Mouse (Mus musculus) ES-Bruce4 (cell line): ENCODE measurements around the gene 1700069L16Rik.

Experiments used
- CTCF ChIP-seq: IDR thresholded peaks from one replicate; pipeline ENCODE4 v1.8.1; 2011; ENCODE audit warnings: low read depth, low read length
- POLR2A ChIP-seq: IDR thresholded peaks from one replicate; pipeline ENCODE4 v1.8.1; 2011; ENCODE audit warnings: low read length; ENCODE audit not compliant: insufficient read depth

GRCm38 (mm10) chr5:113728011-113728410, 3.4 kb upstream of the 1700069L16Rik start:
- TF ChIP-seq CTCF (no peak), POLR2A (no peak)
